Mouse (Mus musculus) olfactory bulb, adult 2 months (tissue): ENCODE data around the gene Fcer1g. TPM values are rescaled to one million over a fixed set of nuclear protein-coding genes. Genes with fewer than 3 reads are reported as not detected.

Experiments used
- H3K27ac ChIP-seq: fragments of 200-500 bp; 2 replicates; pipeline ENCODE4 v1.5.1; 2012; ENCODE audit warnings: low read depth, low read length; ENCODE audit not compliant: insufficient read depth
- H3K4me1 ChIP-seq: fragments of 200-500 bp; 2 replicates; pipeline ENCODE4 v1.6.1; 2012; ENCODE audit warnings: low read length; ENCODE audit not compliant: control insufficient read depth, insufficient read depth
- H3K4me3 ChIP-seq: fragments of 200-500 bp; 2 replicates; pipeline ENCODE4 v1.5.1; 2012; ENCODE audit warnings: mild to moderate bottlenecking, low read depth, low read length, moderate library complexity; ENCODE audit not compliant: insufficient read depth
- CTCF ChIP-seq: fragments of 200-500 bp; IDR thresholded peaks from 2 replicates; pipeline ENCODE4 v1.5.1; 2012; ENCODE audit warnings: low read depth, mild to moderate bottlenecking, low read length, moderate library complexity; ENCODE audit not compliant: insufficient read depth
- POLR2A ChIP-seq: fragments of 200-500 bp; IDR thresholded peaks from 2 replicates; pipeline ENCODE4 v1.6.1; 2012; ENCODE audit warnings: mild to moderate bottlenecking, low read depth, low read length, moderate library complexity; ENCODE audit not compliant: insufficient read depth
- WGBS: fragments of 180-500 bp; shearing (Covaris S2); methylation state at CpG from one replicate; pipeline ENCODE4 v1.1.7; 2018; 5-methylcytosine and 5-hydroxymethylcytosine counted together
- polyA plus RNA-seq: library from polyadenylated mRNA; stranded (reverse); fragments of >200 nt; gene quantifications from 2 replicates; pipeline ENCODE4 v1.2.4, GENCODE M21; 2012; ENCODE audit warnings: low replicate concordance; ENCODE audit not compliant: missing spikeins, insufficient read depth, insufficient read length

Gene Fcer1g
- polyA plus RNA-seq, 1 experiment = not detected

DNA sequence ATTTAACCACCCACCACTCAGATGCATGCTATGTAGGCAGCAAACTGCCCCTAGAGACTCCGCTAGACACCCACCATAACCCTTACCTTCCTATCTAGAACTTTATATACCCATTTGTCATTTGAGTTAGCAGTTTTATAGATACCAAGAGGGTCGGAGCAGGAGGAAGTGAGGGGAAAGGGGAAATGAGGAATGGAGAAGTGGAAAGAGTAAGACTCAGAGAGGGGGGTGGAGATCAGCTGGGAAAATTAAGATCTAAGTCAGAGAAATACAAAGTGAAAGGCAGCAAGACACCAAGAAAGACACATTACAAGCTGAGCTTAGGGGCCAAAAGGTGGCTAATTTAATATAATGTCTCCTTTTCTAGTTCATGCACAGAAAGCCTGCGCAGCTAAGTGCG is 373 bp upstream of the Fcer1g start:
- 91% methylated on average over 4 of the region's 4 CpGs for WGBS
- H3K4me3 ChIP-seq = no peak overlapping the region
- TF ChIP-seq CTCF = no peak
- no peak for TF ChIP-seq POLR2A
- H3K4me1 ChIP-seq = no peaks in the 10 kb centered on the region
- no peak overlapping the region for H3K27ac ChIP-seq

DNA sequence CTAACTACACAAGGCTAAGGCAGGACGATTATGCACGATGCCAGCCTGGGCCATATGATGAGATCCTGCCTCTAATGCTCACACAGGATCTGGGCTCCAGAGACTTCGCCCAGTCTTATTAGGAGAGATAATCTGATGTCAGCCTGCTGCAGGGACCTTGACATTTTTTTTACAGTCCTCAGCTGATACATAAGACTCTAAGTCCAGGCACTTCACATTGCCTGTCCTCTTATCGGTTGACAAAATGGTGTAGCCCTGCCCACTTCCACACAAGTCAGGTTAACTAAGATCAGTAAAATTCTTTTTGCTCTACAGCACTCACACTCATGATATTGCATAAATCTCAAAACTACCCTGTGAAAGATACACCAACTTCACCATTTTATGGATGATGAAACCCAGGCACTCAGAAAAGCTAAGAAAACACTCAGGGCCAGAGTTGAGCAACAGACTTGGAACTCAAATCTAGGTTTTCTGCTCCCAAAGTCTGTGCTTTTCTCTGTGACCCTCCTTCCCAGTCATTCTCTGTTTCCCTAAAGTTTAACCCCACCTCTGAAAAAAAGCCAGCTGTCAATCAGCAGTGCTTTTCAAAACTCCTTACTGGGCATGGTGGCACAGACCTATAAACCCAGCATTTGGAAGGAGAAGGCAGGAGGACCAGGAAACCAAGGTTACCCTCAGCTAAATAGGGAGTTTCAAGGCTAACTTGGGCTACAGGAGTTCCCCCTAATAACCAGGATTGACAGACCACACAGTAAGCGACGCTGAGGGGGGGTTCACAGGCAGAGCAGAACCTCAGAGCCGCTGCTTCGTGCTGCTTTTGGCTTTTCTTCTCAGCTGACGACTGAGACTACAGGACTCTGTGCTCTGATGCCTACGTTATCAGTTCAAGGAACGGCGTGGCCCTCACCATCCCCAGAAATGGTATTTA is 1.1 kb downstream of the Fcer1g start:
- no peak overlapping the region for H3K27ac ChIP-seq
- WGBS = 80% methylated on average over 12 of the region's 12 CpGs
- TF ChIP-seq CTCF = no peak
- no peak for TF ChIP-seq POLR2A
- H3K4me3 ChIP-seq = no peak overlapping the region
- H3K4me1 ChIP-seq = no peaks in the 10 kb centered on the region

DNA sequence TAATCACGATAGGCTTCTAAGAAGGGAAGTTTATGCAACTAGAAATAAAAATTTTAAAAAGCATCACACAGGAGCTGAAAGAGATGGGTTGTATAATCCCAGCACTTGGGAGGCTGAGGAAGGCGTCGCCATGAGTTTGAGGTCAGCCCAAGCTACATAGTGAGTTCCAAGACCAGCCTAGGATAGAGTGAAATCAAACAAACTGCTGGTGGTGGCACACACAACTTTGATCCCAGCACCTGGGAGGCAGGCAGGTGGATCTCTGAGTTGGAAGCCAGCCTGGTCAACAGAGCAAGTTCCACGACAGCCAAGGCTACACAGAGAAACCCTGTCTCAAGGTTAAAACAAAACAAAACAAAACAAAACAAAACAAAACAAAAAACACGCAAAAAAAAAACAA is 1.8 kb downstream of the Fcer1g start:
- H3K27ac ChIP-seq = no peak overlapping the region
- WGBS = 80% methylated on average over 5 of the region's 5 CpGs
- H3K4me1 ChIP-seq = no peaks in the 10 kb centered on the region
- TF ChIP-seq CTCF (no peak), POLR2A (no peak)
- no peak overlapping the region for H3K4me3 ChIP-seq

DNA sequence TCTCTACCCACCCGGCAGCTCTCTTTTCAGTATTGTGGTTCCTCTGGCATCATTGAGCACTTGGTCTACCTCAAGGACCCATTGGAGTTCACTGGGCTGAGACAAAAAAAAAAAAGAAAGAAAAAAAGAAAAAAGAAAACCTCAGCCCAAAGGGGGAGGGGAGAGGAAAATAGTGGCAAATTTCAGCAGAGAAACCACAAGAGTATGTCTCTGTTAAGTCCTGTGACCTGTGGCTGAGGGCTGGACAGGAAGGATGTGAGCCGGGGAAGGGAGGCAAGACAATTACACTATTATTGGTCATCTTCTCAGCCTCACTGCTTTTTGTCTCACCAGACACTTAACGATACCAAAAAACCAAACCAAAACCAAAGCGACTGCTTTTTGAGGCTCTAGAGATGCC is 2.3 kb downstream of the Fcer1g start:
- Histone ChIP-seq H3K27ac (no peak overlapping the region), H3K4me1 (no peaks in the 10 kb centered on the region), H3K4me3 (no peak overlapping the region)
- TF ChIP-seq CTCF (no peak), POLR2A (no peak)
- 67% methylated on average over 4 of the region's 4 CpGs for WGBS

DNA sequence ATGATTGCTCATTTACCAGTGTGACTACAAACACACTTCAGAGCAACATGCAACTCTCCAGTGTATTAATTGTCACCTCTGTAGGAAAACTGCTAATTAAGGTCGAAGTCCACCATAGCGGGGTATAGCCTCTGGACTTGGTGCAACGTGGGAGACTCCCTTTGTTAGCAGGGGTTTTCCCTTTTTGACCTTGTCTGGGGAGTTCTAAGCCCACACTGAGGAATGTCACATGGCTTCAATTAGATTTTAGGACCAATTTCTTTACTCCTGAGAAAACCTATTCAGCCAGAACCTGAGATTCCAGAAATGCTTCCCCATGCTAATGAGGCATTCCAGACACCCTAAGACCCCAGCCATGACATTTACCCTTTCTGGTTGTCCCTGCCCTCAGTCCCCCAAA is 4.0 kb downstream of the Fcer1g start:
- TF ChIP-seq CTCF = no peak
- no peak for TF ChIP-seq POLR2A
- 42% methylated on average over 3 of the region's 3 CpGs for WGBS
- Histone ChIP-seq H3K4me1 (no peaks in the 10 kb centered on the region), H3K27ac (no peak overlapping the region), H3K4me3 (no peak overlapping the region)

DNA sequence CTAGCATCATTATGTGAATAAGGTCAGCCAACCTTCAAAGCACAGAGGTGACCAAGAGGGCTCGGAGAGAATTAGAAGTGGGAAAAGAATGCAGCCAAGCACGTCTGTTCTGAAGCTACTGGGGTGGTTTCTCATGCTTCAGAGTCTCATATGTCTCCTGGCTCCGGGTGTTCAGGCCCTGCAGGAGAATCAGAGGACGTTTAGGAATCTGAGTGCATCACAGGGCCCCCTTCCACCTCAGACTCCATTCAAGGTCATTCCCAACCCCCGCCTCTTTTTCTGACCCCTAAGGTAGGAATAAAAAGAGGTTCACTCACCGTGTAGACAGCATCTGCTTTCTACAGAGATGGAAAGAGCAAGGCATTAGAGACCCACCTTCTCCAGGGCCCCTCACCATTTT is 4.4 kb downstream of the Fcer1g start:
- Histone ChIP-seq H3K27ac (no peak overlapping the region), H3K4me1 (no peaks in the 10 kb centered on the region), H3K4me3 (no peak overlapping the region)
- WGBS = 57% methylated on average over 6 of the region's 6 CpGs
- TF ChIP-seq POLR2A (no peak), CTCF (no peak)

DNA sequence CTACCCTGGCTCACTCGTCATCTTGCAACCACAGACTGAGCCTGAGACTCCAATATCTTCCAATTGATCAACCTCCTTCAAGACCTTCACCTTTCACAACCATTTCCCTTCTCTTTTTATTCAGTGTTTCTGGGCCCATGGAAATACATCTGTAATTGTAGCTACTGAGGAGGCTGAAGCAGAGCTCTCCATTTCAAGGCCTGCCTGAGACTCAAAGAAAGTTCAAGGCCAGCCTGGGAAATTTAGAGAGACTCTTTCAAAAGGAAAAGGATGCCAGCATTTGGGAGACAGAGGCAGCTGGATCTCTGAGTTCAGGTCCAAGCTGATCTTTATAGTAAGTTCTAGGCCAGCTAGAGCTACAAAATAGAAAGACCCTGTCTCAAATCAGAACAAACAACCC is 6.3 kb downstream of the Fcer1g start:
- Histone ChIP-seq H3K27ac (no peak overlapping the region), H3K4me1 (no peaks in the 10 kb centered on the region), H3K4me3 (no peak overlapping the region)
- TF ChIP-seq POLR2A (no peak), CTCF (no peak)
- 90% methylated on average over 1 of the region's 1 CpGs for WGBS

DNA sequence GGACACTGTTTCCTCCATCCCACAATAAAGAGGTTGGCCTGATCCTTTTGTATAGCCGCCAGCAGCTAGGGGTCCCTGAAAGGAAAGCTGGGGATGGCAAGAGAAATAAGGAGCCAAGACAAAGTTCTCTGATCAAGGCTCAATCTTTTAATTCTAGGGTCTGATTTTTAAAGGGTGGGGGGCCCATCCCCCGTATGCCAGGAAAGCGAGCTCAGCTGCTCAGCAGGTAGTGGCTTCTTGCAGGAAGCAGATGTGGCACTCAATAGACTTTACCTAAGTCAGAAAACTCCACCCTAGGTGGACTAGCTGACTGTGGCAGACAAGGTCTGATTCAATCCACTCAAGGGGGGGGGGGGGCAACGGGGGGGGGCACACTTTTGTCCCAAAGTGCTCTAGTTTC is 7.4 kb downstream of the Fcer1g start:
- WGBS = 58% methylated on average over 4 of the region's 4 CpGs
- TF ChIP-seq CTCF = no peak
- no peak for TF ChIP-seq POLR2A
- Histone ChIP-seq H3K4me3 (no peak overlapping the region), H3K4me1 (peaks cover under 1% of the 10 kb centered on the region; the same call in 1 of the 2 replicates), H3K27ac (no peak overlapping the region)

DNA sequence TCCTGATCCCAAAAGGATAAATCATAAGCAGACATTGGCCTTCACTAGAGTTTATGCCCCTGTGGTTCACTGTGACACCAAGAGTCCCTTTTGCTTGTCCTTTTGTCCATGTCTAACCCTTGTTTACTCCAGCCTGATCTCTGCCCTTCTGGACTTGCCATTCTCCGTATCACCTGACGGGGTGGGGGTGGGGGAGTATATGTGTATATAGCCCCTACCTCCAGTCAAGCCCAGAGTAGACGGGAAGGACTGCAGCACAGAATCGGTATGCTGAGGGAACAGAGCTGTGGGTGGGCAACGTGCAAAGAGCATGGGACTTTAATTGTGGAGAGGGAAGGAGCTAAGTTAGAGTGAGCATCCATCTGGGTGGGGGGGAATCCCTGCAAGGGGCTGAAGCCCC is 9.3 kb downstream of the Fcer1g start, which contains the start of gene Apoa2:
TSS of gene Apoa2 (plus strand) at position 198 of the 400 bp plus-strand sequence.
- peaks cover 14% of the 10 kb centered on the region for H3K4me1 ChIP-seq
- TF ChIP-seq CTCF = no peak
- no peak for TF ChIP-seq POLR2A
- 84% methylated on average over 5 of the region's 5 CpGs for WGBS
- H3K27ac ChIP-seq = no peak within 1 kb of the TSS
- H3K4me3 ChIP-seq = no peak within 1 kb of the TSS
